Mouse (Mus musculus) E14TG2a.4 (cell line): ENCODE measurements around the gene Hoxb1.

Experiments used
- H3K27me3 ChIP-seq: 2 replicates; pipeline ENCODE4 v1.6.1; 2014; ENCODE audit warnings: low read length, control low read depth; ENCODE audit not compliant: insufficient read depth
- H3K36me3 ChIP-seq: 2 replicates; pipeline ENCODE4 v1.6.1; 2014; ENCODE audit warnings: low read length, control low read depth; ENCODE audit not compliant: insufficient read depth
- H3K4me1 ChIP-seq: replicated peaks from 2 replicates; pipeline ENCODE4 v1.6.1; 2014; ENCODE audit warnings: low read depth, low read length, control low read depth
- H3K4me3 ChIP-seq: replicated peaks from 2 replicates; pipeline ENCODE4 v1.5.1; 2014; ENCODE audit warnings: mild to moderate bottlenecking, low read length
- H3K9me3 ChIP-seq: 2 replicates; pipeline ENCODE4 v1.6.1; 2014; ENCODE audit warnings: low read length, control low read depth
- CTCF ChIP-seq: conservative IDR thresholded peaks from 2 replicates; pipeline ENCODE4 v1.5.1; 2014; ENCODE audit warnings: low read length
- NANOG ChIP-seq: IDR thresholded peaks from 2 replicates; pipeline ENCODE4 v1.6.1; 2014; ENCODE audit warnings: borderline replicate concordance, low read length, mixed read lengths
- POU5F1 ChIP-seq: IDR thresholded peaks from 2 replicates; pipeline ENCODE4 v1.6.1; 2014; ENCODE audit warnings: low read length, borderline replicate concordance

Hoxb1 gene

DNA sequence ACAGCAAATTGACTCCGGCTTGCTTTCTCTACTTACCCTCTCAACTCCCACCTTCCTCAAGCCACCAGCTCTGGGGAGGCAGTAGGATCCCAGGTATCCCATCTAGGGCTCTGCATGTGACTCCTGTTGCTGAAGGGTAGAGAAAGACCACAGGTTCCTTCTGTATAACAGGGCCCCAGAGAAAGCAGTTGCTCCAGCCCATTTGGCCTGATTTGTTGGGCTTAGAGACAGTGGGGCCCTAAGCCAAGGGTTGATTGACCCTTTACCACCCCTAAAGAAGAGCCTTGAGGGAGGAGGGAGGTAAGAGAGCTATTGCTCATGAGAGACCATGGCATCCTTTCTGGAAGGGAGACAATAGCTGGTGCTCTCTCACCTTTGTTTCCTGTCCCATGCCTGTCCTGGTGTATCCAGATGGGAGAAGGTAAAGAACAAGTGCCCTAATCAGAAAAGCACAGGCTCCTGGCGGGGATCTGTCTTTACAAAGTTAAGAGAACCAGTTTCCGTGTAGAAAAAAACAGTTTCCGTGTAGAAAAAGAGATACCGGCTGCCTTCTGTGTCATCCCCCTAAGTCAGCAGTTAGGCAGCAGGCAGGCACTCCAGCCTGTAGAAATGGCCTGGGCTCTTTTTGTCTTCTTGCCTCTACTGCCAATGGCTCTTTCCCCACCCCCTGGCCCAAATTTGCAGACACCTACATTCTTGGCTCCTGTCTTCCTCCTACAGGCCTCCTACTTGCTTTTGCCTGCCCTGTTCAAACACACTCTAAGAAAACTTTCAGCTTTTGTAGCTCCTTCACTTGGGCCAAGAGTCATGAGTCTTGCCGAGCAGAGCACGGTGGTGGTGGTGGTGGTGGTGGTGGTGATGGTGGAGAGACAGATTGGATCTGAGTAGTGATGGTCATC lies 26.3 kb upstream of the Hoxb1 start:
- Histone ChIP-seq H3K4me3 (no peak overlapping the region), H3K9me3 (0 out of 2 replicates have a peak, but pooled peaks cover 3% of the 10 kb centered on the region), H3K27me3 (peaks cover 100% of the 10 kb centered on the region), H3K36me3 (no peaks in the 10 kb centered on the region), H3K4me1 (peaks cover 17% of the 10 kb centered on the region)
- TF ChIP-seq POU5F1, result no peak

DNA sequence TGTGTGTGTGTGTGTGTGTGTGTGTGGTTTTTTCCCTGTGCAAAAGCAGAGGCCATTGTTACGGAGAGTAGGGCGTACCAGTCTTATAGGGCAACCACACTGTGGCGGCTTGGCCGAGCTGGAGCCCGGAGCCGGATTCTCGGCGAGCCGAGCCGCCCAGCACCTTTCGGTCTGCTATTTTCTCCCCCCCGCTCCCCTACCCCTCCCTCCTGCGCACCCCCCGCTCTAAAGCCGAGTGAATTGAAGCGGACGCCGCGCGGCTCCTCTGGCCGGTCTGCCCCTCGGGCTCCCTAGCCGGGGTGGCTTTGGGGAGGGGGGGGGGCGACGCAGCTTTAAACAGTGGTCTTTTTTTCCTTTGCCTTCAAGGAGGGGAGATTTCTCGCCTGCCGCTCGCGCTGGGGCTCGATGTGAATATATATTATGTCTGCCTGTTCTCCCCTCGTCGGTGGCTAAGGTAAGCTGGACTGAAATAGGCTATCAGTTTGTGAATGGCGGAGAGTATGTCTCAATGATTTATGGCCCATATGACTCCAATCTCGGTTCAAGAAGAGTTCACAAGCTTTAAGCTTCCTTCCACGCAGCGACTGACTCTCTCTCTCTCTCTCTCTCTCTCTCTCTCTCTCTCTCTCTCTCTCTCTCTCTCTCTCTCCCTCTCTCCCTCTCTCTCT lies 24.7 kb upstream of the Hoxb1 start:
- Histone ChIP-seq H3K4me1 (peaks cover 29% of the 10 kb centered on the region), H3K4me3 (no peak overlapping the region), H3K27me3 (peaks cover 99% of the 10 kb centered on the region), H3K36me3 (no peaks in the 10 kb centered on the region), H3K9me3 (no peaks in the 10 kb centered on the region)
- TF ChIP-seq NANOG (no peak), CTCF (no peak), POU5F1 (no peak)

DNA sequence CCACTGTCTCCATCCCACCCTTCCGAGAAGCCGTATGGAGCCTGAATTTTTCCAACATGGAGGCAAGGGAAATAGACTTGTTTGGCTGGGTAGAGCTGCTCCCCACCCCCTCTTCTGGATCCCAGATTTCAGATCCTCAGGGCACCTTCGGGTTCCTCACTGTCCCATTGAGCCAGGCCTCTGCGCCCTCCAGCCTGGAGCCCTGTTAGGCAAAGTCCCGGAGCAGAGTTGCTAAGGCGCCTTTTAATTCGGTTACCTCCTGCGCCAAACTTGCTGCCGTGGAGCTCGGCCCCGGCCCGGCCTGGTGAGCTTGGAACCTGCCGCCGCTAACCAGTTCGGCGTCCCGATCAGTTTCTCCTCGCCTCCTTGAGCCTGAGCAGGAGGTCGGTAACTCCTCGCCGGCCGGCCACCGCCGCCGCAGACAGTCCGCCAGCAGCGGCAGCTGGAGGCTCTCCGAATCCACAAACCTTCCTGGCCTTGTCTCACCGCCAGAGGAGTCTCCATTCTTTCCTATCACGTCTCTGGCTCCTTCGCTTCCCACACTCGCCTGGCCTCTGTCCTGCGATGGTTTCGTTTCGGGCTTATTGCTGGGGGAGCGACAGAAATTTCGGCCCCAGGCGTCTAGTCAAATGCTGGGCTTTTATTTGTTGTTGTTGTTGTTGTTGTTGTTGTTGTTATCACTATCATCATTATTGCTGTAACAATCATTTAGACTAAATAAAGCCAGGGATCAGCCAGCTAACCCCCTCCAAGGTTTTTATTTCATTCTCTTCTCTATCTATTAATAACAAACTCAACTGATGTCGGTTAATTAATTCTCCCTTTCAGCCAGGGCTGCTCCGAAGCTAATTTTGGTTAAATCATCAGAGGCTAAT lies 23.6 kb upstream of the Hoxb1 start:
- TF ChIP-seq POU5F1, result no peak
- TF ChIP-seq NANOG, result no peak
- no peak for TF ChIP-seq CTCF
- Histone ChIP-seq H3K4me3 (0 out of 2 replicates have a peak overlapping the region, but pooled peaks have one; percentile 8), H3K4me1 (peaks cover 39% of the 10 kb centered on the region), H3K9me3 (no peaks in the 10 kb centered on the region), H3K36me3 (no peaks in the 10 kb centered on the region), H3K27me3 (peaks cover 99% of the 10 kb centered on the region)

DNA sequence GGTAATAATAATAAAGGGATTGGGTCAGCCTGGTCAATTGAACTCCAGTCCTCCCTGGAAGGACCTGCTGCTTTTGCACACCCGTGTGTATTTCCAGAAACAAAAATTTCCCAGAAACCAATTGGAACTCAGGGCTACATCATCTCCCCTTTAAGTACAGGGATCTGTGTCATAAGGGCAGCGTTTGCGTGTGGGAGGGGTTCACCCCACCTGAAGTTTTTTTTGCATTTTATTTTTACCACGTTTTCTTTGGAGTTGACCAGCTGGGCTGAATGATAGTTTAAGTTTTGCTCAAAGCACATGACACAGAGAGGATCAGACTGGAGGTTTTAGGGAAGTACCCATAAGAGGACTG lies 23.0 kb upstream of the Hoxb1 start:
- Histone ChIP-seq H3K36me3 (no peaks in the 10 kb centered on the region), H3K4me3 (no peak overlapping the region), H3K27me3 (peaks cover 96% of the 10 kb centered on the region), H3K4me1 (peaks cover 39% of the 10 kb centered on the region), H3K9me3 (no peaks in the 10 kb centered on the region)
- TF ChIP-seq NANOG (no peak), CTCF (no peak), POU5F1 (no peak)

DNA sequence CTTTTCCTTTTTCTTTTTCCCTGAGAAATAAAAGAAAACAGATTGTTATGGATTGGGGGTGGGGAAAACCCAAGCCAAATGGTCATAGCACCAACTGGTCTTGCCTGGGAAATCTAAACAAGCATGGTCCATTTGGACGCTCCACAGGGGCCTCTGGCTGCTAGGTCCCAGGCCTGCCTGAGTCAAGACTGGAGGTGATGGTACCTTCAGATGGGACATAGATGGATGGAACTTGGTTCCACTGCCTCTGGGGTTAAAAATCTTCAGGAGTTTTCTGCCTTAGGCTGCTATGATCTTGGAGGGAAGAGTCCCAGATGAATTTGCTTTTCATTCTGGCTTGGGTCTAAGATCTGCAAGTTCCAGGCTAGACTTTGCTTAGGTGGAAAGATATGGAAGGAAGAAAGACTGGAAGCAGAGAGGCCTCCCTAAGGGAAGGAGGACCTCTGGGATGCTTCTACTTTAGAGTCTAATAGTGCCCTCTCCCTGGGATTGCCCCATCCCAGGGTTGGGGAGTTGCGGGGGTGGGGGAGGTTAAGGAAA lies 22.3 kb upstream of the Hoxb1 start:
- H3K9me3 ChIP-seq, result no peaks in the 10 kb centered on the region
- peaks cover 39% of the 10 kb centered on the region for H3K4me1 ChIP-seq

DNA sequence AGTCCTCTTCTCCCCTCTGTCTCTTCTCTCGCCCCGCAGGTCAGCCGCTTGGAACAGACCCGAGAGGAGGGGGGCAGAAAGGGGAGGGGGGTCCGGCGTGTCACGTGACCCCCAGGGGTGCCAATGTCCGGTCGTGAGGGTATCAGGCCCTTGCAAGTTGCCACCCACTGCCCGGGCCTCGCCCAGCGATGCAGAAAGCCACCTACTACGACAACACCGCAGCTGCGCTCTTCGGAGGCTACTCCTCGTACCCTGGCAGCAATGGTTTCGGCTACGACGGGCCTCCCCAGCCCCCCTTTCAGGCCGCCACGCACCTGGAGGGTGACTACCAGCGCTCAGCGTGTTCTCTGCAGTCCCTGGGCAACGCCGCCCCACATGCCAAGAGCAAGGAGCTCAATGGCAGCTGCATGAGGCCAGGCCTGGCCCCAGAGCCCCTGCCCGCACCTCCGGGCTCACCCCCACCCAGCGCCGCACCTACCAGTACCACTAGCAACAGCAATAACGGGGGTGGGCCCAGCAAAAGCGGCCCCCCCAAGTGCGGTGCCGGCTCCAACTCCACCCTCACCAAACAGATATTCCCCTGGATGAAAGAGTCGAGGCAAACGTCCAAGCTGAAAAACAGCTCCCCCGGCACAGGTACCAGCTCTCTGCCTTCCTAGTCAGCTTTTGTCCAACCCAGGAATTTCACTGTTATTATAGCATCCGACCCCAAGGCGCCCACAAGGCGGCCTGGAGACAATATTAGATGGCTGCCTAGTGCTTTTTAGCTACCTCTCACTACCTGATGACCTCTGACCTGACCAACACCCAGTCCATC lies 21.3 kb upstream of the Hoxb1 start:
- H3K9me3 ChIP-seq, result no peaks in the 10 kb centered on the region
- peaks cover 39% of the 10 kb centered on the region for H3K4me1 ChIP-seq
- H3K27me3 ChIP-seq, result peaks cover 95% of the 10 kb centered on the region
- peak overlapping the region; percentile 26; the same call in 1 of the 2 replicates for H3K4me3 ChIP-seq
- TF ChIP-seq CTCF, result no peak
- TF ChIP-seq POU5F1, result no peak
- no peak for TF ChIP-seq NANOG
- no peaks in the 10 kb centered on the region for H3K36me3 ChIP-seq

More for the DNA sequence above, 22.3 kb upstream of the Hoxb1 start:
- TF ChIP-seq CTCF (no peak), POU5F1 (no peak), NANOG (no peak)
- Histone ChIP-seq H3K4me3 (no peak overlapping the region), H3K36me3 (no peaks in the 10 kb centered on the region), H3K27me3 (peaks cover 95% of the 10 kb centered on the region)

DNA sequence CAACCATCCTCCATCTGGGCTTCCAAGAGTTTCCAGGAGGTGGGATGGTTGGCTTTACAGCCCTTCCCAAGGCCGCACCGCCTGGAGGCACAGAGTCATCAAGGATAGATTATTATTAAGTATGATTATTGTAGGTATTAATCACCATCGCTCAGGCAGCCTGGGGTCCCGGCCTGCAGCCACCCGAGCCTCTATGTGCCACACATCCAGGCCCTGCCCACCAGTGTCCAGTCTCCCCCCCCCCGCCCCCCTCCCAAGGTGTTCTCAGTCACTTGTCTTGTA lies 20.7 kb upstream of the Hoxb1 start:
- Histone ChIP-seq H3K4me1 (peaks cover 43% of the 10 kb centered on the region), H3K36me3 (no peaks in the 10 kb centered on the region), H3K27me3 (peaks cover 95% of the 10 kb centered on the region), H3K4me3 (no peak overlapping the region), H3K9me3 (no peaks in the 10 kb centered on the region)
- TF ChIP-seq CTCF (no peak), POU5F1 (no peak), NANOG (no peak)
